Mouse (Mus musculus) duodenum, adult 2 months (tissue): ENCODE results near the gene Il20ra. TPM values are rescaled to one million over a fixed set of nuclear protein-coding genes. Genes with fewer than 3 reads are reported as not detected.

Experiments used
- polyA plus RNA-seq: library from polyadenylated mRNA; depleted of rRNA; stranded (reverse); fragments of >200 nt; gene quantifications from 2 replicates; pipeline ENCODE4 v1.2.3, GENCODE M21; 2012; ENCODE audit warnings: low replicate concordance; rRNA removed

Gene Il20ra
- polyA plus RNA-seq = not detected in 2 replicates

DNA sequence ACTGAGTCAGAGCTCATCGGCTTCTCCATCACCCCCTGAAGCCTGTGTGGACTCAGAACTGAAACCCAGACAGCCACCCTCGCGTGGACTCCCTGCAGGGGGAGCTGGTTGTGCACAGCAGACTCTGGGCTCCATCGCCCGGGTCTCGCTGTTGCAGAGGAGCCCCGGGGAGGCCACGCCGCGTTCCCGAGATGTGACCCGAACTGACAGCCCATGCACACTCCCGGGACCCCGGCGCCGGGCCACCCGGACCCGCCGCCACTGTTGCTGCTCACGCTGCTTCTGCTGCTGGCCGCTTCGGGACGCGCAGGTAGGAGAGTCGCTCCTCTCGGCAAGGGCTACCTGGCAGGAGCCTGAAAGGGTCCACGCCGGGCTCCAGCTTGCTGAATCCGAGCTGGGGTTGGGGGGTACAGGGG lies at the start of gene Il20ra:
Gene Il20ra, plus strand, starts transcription at position 150 of the 416 bp plus-strand sequence.

Other genes starting within 250 kb of the Il20ra start
- 21.0 and 27.4 TPM in 2 replicates for gene Ifngr1, start 120.6 kb upstream of the Il20ra start, polyA plus RNA-seq
- 0.22 TPM in 1 of 2 replicates, not detected in the other for gene Il22ra2, start 90.6 kb upstream of the Il20ra start, polyA plus RNA-seq
- gene Slc35d3, start 138.9 kb downstream of the Il20ra start, polyA plus RNA-seq = 1.0 and 1.8 TPM in 2 replicates
- 59.6 and 72.7 TPM in 2 replicates for gene Pex7, start 195.1 kb downstream of the Il20ra start, polyA plus RNA-seq
- gene Map3k5, start 221.9 kb downstream of the Il20ra start, polyA plus RNA-seq = 1.4 and 1.8 TPM in 2 replicates